Mouse (Mus musculus): ENCODE measurements around the gene Kcnrg.

The Kcnrg gene

GRCm38 (mm10) chr14:61645547-61645946 is 38.3 kb downstream of the Kcnrg start:
- no peak for DNase-seq (ENCODE audit: low spot score)

GRCm38 (mm10) chr14:61647182-61647880 is 40.1 kb downstream of the Kcnrg start:
- DNase-seq (ENCODE audit: low spot score), result peak; percentile 24

GRCm38 (mm10) chr14:61647881-61648684 is 40.8 kb downstream of the Kcnrg start:
- DNase-seq (ENCODE audit: low spot score), result peak; percentile 22

- DNase-seq (ENCODE audit: low spot score), result peak; percentile 91
These were observed 41.6 kb downstream of the Kcnrg start for GRCm38 (mm10) chr14:61648685-61649504.

GRCm38 (mm10) chr14:61650291-61650960 is 43.2 kb downstream of the Kcnrg start:
- DNase-seq (ENCODE audit: low spot score), result peak; percentile 25

GRCm38 (mm10) chr14:61656469-61656868 is 49.2 kb downstream of the Kcnrg start:
- DNase-seq (ENCODE audit: low spot score), result no peak

GRCm38 (mm10) chr14:61661496-61661895 is 54.2 kb downstream of the Kcnrg start:
- DNase-seq (ENCODE audit: low spot score), result no peak

- DNase-seq (ENCODE audit: low spot score), result no peak
These were observed 55.0 kb downstream of the Kcnrg start for GRCm38 (mm10) chr14:61662307-61662706.
